Mouse (Mus musculus): ENCODE measurements around the gene Crygn. TPM values are rescaled to one million over a fixed set of nuclear protein-coding genes. Genes with fewer than 3 reads are reported as not detected.

The Crygn gene
- total RNA-seq, 1 experiment, result 2.1 TPM

- in situ Hi-C loops (cut with MboI; ENCODE audit: low sequenced_read_pairs in 2 of 2, unreplicated experiment in 2 of 2), result no loop called here
- TF ChIP-seq CHD2 (IDR thresholded peaks at IDR 0.05; ENCODE audit: low read depth, low read length) (no peak), MAFK (IDR thresholded peaks at IDR 0.05; ENCODE audit: insufficient read depth, low read depth, low read length) (no peak), HCFC1 (IDR thresholded peaks at IDR 0.05; ENCODE audit: borderline replicate concordance, insufficient read depth, low read length) (no peak), ZC3H11A (IDR thresholded peaks at IDR 0.05; ENCODE audit: borderline replicate concordance, low read depth, low read length) (no peak), ZNF384 (IDR thresholded peaks at IDR 0.05; ENCODE audit: low read depth, low read length) (no peak)
- Histone ChIP-seq H3K9ac (ENCODE audit: insufficient read depth, low read depth, low read length, poor library complexity, severe bottlenecking) (no peak overlapping the region), H3K36me3 (ENCODE audit: control insufficient read depth, insufficient read depth, low read length, poor library complexity, severe bottlenecking) (peaks cover 15% of the 10 kb centered on the region; the same call in 1 of the 2 replicates), H3K9me3 (ENCODE audit: control insufficient read depth, insufficient read depth, low read depth, low read length) (no peaks in the 10 kb centered on the region), H3K4me3 (ENCODE audit: insufficient read depth in 1 of 2, low read depth in 1 of 2, low read length in 2 of 2, poor library complexity in 1 of 2, severe bottlenecking in 1 of 2) (no peak overlapping the region), H3K27ac (ENCODE audit: insufficient read depth, low read depth, low read length, poor library complexity, severe bottlenecking) (no peak overlapping the region), H3K4me1 (ENCODE audit: control insufficient read depth in 2 of 2, insufficient read depth in 2 of 2, low read length in 2 of 2, poor library complexity in 1 of 2) (no peaks in the 10 kb centered on the region; a peak in 1 of 4 replicates)
- DNase-seq (ENCODE audit: low read depth, low spot score), result no peak
These were observed 43.8 kb downstream of the Crygn start for GRCm38 (mm10) chr5:24713987-24714386.

- no peak overlapping the region for H3K9ac ChIP-seq (ENCODE audit: insufficient read depth, low read depth, low read length, poor library complexity, severe bottlenecking)
- H3K4me1 ChIP-seq (ENCODE audit: control insufficient read depth in 2 of 2, insufficient read depth in 2 of 2, low read length in 2 of 2, poor library complexity in 1 of 2), result no peaks in the 10 kb centered on the region; a peak in 1 of 4 replicates
- no peaks in the 10 kb centered on the region for H3K9me3 ChIP-seq (ENCODE audit: control insufficient read depth, insufficient read depth, low read depth, low read length)
- no peak overlapping the region for H3K4me3 ChIP-seq (ENCODE audit: insufficient read depth in 1 of 2, low read depth in 1 of 2, low read length in 2 of 2, poor library complexity in 1 of 2, severe bottlenecking in 1 of 2)
- in situ Hi-C loops (cut with MboI; ENCODE audit: low sequenced_read_pairs in 2 of 2, unreplicated experiment in 2 of 2), result no loop called here
- peaks cover 23% of the 10 kb centered on the region; the same call in 1 of the 2 replicates for H3K36me3 ChIP-seq (ENCODE audit: control insufficient read depth, insufficient read depth, low read length, poor library complexity, severe bottlenecking)
- no peak for TF ChIP-seq ZNF384 (IDR thresholded peaks at IDR 0.05; ENCODE audit: low read depth, low read length)
- TF ChIP-seq ZC3H11A (IDR thresholded peaks at IDR 0.05; ENCODE audit: borderline replicate concordance, low read depth, low read length), result no peak
- TF ChIP-seq MAFK (IDR thresholded peaks at IDR 0.05; ENCODE audit: insufficient read depth, low read depth, low read length), result no peak
- TF ChIP-seq HCFC1 (IDR thresholded peaks at IDR 0.05; ENCODE audit: borderline replicate concordance, insufficient read depth, low read length), result no peak
- TF ChIP-seq CHD2 (IDR thresholded peaks at IDR 0.05; ENCODE audit: low read depth, low read length), result no peak
- no peak for DNase-seq (ENCODE audit: low read depth, low spot score)
- H3K27ac ChIP-seq (ENCODE audit: insufficient read depth, low read depth, low read length, poor library complexity, severe bottlenecking), result no peak overlapping the region
These were observed 44.6 kb downstream of the Crygn start for GRCm38 (mm10) chr5:24713199-24713598.

GRCm38 (mm10) chr5:24711615-24712014, 46.2 kb downstream of the Crygn start:
- Histone ChIP-seq H3K36me3 (ENCODE audit: control insufficient read depth, insufficient read depth, low read length, poor library complexity, severe bottlenecking) (peaks cover 28% of the 10 kb centered on the region), H3K4me3 (ENCODE audit: insufficient read depth in 1 of 2, low read depth in 1 of 2, low read length in 2 of 2, poor library complexity in 1 of 2, severe bottlenecking in 1 of 2) (no peak overlapping the region), H3K4me1 (ENCODE audit: control insufficient read depth in 2 of 2, insufficient read depth in 2 of 2, low read length in 2 of 2, poor library complexity in 1 of 2) (peaks cover 0 to 4% of the 10 kb centered on the region in 2 experiments; a peak in 2 of 4 replicates), H3K9ac (ENCODE audit: insufficient read depth, low read depth, low read length, poor library complexity, severe bottlenecking) (no peak overlapping the region), H3K27ac (ENCODE audit: insufficient read depth, low read depth, low read length, poor library complexity, severe bottlenecking) (no peak overlapping the region), H3K9me3 (ENCODE audit: control insufficient read depth, insufficient read depth, low read depth, low read length) (no peaks in the 10 kb centered on the region)
- in situ Hi-C loops (cut with MboI; ENCODE audit: low sequenced_read_pairs in 2 of 2, unreplicated experiment in 2 of 2), result no loop called here
- no peak for DNase-seq (ENCODE audit: low read depth, low spot score)
- no peak for TF ChIP-seq HCFC1 (IDR thresholded peaks at IDR 0.05; ENCODE audit: borderline replicate concordance, insufficient read depth, low read length)
- TF ChIP-seq ZNF384 (IDR thresholded peaks at IDR 0.05; ENCODE audit: low read depth, low read length), result 0 out of 2 replicates have a peak, but pooled peaks have one; percentile 16

GRCm38 (mm10) chr5:24709962-24710361, 47.8 kb downstream of the Crygn start:
- Histone ChIP-seq H3K36me3 (ENCODE audit: control insufficient read depth, insufficient read depth, low read length, poor library complexity, severe bottlenecking) (peaks cover 35% of the 10 kb centered on the region), H3K9me3 (ENCODE audit: control insufficient read depth, insufficient read depth, low read depth, low read length) (no peaks in the 10 kb centered on the region), H3K9ac (ENCODE audit: insufficient read depth, low read depth, low read length, poor library complexity, severe bottlenecking) (no peak overlapping the region), H3K4me1 (ENCODE audit: control insufficient read depth in 2 of 2, insufficient read depth in 2 of 2, low read length in 2 of 2, poor library complexity in 1 of 2) (peaks cover 0 to 4% of the 10 kb centered on the region in 2 experiments; a peak in 2 of 4 replicates), H3K27ac (ENCODE audit: insufficient read depth, low read depth, low read length, poor library complexity, severe bottlenecking) (no peak overlapping the region), H3K4me3 (ENCODE audit: insufficient read depth in 1 of 2, low read depth in 1 of 2, low read length in 2 of 2, poor library complexity in 1 of 2, severe bottlenecking in 1 of 2) (no peak overlapping the region)
- no peak for DNase-seq (ENCODE audit: low read depth, low spot score)
- in situ Hi-C loops (cut with MboI; ENCODE audit: low sequenced_read_pairs in 2 of 2, unreplicated experiment in 2 of 2), result no loop called here
- TF ChIP-seq HCFC1 (IDR thresholded peaks at IDR 0.05; ENCODE audit: borderline replicate concordance, insufficient read depth, low read length), result no peak
- no peak for TF ChIP-seq MAFK (IDR thresholded peaks at IDR 0.05; ENCODE audit: insufficient read depth, low read depth, low read length)
- TF ChIP-seq CHD2 (IDR thresholded peaks at IDR 0.05; ENCODE audit: low read depth, low read length), result no peak
- no peak for TF ChIP-seq ZC3H11A (IDR thresholded peaks at IDR 0.05; ENCODE audit: borderline replicate concordance, low read depth, low read length)
- no peak for TF ChIP-seq ZNF384 (IDR thresholded peaks at IDR 0.05; ENCODE audit: low read depth, low read length)

GRCm38 (mm10) chr5:24704615-24705014, 53.2 kb downstream of the Crygn start:
- no peak overlapping the region for H3K9ac ChIP-seq (ENCODE audit: insufficient read depth, low read depth, low read length, poor library complexity, severe bottlenecking)
- H3K36me3 ChIP-seq (ENCODE audit: control insufficient read depth, insufficient read depth, low read length, poor library complexity, severe bottlenecking), result peaks cover 62% of the 10 kb centered on the region
- H3K9me3 ChIP-seq (ENCODE audit: control insufficient read depth, insufficient read depth, low read depth, low read length), result no peaks in the 10 kb centered on the region
- no peak overlapping the region for H3K4me3 ChIP-seq (ENCODE audit: insufficient read depth in 1 of 2, low read depth in 1 of 2, low read length in 2 of 2, poor library complexity in 1 of 2, severe bottlenecking in 1 of 2)
- H3K27ac ChIP-seq (ENCODE audit: insufficient read depth, low read depth, low read length, poor library complexity, severe bottlenecking), result no peak overlapping the region; the same call in 1 of the 2 replicates
- no peak for DNase-seq (ENCODE audit: low read depth, low spot score)
- in situ Hi-C loops (cut with MboI; ENCODE audit: low sequenced_read_pairs in 2 of 2, unreplicated experiment in 2 of 2), result no loop called here
- H3K4me1 ChIP-seq (ENCODE audit: control insufficient read depth in 2 of 2, insufficient read depth in 2 of 2, low read length in 2 of 2, poor library complexity in 1 of 2), result peaks cover 0 to 4% of the 10 kb centered on the region in 2 experiments; a peak in 2 of 4 replicates
- no peak for TF ChIP-seq HCFC1 (IDR thresholded peaks at IDR 0.05; ENCODE audit: borderline replicate concordance, insufficient read depth, low read length)
- TF ChIP-seq ZNF384 (IDR thresholded peaks at IDR 0.05; ENCODE audit: low read depth, low read length), result no peak
- TF ChIP-seq MAFK (IDR thresholded peaks at IDR 0.05; ENCODE audit: insufficient read depth, low read depth, low read length), result no peak
- no peak for TF ChIP-seq ZC3H11A (IDR thresholded peaks at IDR 0.05; ENCODE audit: borderline replicate concordance, low read depth, low read length)
- no peak for TF ChIP-seq CHD2 (IDR thresholded peaks at IDR 0.05; ENCODE audit: low read depth, low read length)

All from ES-E14 (cell line).